Mouse (Mus musculus): ENCODE data around the gene Cdca3.
"Not testable (repeated sequence)": the region's sequence is repeated elsewhere in the genome, so short reads cannot be mapped to it uniquely, and the experiment has no call there.

The Cdca3 gene

DNA sequence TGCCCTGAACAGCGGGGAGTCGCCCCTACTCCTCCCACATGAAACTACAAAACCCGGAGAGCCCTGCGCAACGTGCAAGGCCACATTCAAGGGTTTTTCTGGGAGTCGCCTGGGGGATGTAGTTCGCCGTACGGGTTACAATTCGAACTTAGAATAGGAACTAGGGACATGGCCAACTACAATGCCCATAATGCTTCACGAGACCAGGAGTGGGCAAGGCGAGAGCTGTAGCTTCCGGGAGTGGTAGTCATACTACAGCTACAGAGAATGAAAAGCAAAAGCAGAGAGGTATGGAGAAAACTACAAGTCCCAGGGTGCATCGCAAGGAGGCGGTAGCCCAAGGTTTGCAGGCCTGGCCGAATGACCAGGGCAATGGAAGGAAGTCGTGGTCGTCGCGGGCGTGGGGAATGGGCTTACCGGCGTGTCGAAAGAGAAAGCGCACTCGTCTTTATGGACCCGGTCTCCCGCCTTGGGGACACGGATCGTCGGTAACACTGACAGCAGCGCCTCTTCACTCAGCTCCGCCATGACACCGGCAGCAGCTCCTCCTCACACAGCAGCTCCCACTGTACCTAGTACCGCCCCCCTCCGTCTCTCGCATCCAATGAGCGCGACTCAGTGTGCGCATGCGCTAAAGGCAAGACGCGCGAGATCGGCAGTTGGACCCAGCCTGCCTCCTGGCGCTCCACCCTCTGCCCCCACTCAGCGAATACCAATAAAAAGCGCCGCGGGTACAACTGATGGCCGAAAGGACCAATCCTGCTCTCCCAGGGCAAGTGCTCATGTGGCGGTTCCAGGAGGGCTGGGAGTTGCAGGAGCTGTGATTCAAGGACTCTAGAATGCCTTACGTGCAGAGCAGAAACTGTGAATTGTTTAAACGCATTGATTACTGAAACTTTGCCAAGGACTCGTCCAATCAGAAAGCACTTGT, at the start of gene Cdca3, which contains the start of gene Usp5:
TSS of gene Cdca3 (plus strand) at position 680 of the 931 bp plus-strand sequence.
TSS of gene Usp5 (minus strand) at position 617 of the 931 bp plus-strand sequence.
- DNase-seq (ENCODE audit: low spot score): peak; percentile 99

DNA sequence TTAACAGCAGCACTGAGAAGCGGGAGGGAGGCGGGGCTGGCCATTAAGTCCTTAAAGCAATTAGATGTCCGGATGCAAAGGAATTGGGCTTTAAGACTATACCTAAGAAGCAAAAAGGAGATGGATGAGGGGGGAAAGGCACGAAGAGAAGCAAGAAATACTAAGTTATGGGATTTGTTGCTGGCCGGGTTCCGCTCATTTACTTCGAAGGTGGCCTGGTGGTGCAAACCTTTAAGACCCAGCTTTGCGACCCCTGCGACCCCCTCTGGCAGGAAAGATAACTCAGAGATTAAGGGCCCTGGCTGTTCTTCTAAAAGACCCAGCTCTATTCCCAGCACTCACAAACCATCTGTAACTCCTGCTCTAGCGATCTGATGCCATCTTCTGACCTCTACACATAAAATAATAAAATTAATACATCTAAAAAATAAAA, 49.3 kb upstream of the Cdca3 start:
- no peak for DNase-seq (ENCODE audit: low spot score)

DNA sequence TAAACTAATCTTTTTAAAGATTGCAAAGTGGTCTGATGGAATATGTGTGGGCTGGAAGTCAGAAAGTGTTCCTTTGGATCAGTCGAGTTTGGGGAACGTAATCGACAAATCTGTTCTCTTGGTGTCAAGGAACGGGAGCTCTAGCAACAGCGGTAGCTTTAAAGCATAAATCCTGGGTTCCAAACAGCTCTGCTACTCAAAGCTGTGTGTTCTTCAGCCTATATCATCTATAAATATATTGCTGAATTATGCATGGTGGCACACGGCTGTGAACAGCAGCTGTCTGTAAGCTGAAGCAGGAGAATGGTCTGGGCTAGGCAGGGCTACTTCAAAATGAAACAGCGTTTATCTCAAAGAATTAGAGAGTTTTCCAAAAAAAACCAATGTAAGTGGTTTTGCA, 48.4 kb upstream of the Cdca3 start:
- DNase-seq (ENCODE audit: low spot score): no peak

DNA sequence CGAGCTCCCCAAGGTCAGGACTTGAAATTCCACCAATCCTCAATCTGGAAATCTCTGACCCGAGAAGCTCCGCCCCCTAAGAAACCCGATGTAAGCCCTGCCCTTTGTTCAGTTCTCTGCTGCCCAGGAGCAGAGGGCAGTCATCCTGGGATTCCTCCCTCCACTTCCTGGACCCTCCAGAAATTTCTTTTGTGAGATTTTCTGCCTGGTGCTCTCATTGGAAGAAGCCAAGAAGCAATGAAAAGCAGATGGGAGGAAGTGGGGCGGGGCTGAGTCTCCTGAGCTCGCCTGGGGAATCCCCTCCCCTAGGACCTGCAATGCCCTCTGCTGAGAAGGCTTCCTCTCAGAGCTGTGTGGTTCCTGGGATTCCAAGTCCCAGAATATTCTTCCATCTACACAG, 46.9 kb upstream of the Cdca3 start:
- peak; percentile 67 for DNase-seq (ENCODE audit: low spot score)

DNA sequence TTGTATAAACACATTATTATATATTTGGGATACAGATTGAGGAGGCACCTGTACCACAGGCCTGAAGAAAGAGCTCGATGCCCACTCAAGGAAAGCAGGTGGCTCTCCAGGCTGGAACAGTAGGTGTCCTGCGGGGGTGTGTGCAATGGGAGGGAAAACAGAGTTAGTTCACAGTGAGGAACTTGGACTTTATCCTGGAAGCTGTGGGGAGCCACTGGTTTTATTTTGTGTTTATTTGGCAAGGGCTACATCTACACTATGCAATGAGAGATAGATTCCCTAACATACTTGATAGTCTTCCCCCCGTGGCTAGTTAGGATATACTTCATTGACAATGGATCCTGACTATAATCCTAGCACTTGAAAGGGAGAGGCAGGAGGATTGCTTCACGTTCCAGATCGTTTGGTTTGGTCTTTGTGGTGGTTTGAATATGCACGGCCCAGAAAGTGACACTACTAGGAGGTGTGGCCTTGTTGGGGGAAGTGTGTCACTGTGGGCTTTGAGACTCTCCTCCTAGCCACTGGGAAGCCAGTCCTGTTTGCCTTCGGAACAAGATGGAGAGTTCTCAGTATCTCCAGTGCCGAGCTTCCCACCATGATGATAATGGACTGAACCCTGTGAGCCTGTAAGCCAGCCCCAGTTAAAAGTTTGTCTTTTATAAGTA, 42.5 kb upstream of the Cdca3 start:
- DNase-seq (ENCODE audit: low spot score): no peak

DNA sequence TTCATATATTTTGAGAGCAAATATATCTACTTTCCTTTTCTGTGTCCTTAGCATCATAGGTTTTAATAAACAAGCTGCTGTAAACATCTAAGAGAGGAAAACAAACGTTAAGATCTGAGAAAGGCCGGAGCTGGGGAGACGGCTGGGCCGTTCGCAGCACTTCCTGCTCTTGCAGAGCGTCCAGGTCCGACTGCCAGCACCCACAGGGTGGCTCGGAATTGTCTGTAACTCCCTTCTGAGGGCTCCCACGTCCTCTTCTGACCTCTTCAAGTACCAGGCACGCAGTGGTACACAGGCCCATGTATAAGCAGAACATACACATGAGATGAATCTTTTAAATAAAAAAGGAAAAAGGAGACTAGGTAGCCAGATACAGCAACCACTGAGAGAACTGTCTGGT, 41.6 kb upstream of the Cdca3 start:
- DNase-seq (ENCODE audit: low spot score): no peak

DNA sequence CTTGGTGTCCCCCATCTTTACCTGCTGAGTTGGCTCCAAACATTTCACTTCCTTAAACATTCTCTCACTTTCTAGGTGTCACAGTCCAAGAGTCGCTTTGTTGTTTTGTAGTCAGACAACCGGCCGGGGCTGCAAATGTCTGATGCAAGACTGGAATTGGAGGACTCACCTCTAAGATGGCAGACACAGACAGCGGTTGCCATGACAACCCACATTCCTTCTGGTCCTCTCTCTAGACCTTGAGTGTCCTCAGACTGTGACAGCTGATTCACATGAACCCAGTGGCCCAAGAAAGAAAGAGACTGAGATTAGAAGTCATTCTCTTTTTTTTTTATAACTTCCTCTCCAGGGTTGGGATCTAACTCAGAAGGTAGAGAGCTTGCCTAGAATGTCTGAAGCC, 39.8 kb upstream of the Cdca3 start:
- DNase-seq (ENCODE audit: low spot score): no peak

DNA sequence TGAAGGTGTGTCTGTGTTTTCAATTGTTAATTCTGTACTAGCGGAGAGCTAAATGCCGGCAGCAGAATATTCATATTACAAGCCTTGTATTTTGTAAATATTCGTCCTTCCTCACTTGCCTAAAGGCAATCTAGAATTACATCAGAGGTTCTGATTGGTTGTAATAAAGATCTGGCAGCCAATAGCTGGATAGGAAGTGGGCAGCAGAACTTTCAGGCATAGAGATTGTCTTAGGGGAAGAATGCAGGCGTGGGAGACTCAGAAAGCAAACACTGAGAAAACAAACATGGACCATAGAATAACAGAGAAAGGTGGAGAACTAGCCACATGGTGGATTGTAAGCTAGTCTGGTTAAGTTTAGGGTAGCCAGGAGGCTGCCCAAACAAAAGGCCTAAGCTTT, 39.2 kb upstream of the Cdca3 start:
- DNase-seq (ENCODE audit: low spot score): no peak

DNA sequence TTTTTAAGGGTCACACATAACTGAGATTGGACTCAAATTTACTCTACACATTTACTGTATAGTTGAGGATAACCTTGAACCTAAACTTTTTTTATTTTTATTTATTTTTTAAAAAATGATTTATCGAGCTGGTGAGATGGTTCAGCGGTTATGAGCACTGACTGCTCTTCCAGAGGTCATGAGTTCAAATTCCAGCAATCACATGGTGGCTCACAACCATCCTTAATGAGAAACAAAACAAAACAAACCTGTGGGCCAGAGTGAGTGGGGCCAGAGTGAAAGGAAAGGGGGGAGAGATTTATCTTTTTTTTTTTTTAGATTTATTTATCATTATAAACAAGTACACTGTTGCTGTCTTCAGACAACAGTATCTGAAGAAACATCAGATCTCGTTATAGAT, 37.4 kb upstream of the Cdca3 start:
- DNase-seq (ENCODE audit: low spot score): no peak

DNA sequence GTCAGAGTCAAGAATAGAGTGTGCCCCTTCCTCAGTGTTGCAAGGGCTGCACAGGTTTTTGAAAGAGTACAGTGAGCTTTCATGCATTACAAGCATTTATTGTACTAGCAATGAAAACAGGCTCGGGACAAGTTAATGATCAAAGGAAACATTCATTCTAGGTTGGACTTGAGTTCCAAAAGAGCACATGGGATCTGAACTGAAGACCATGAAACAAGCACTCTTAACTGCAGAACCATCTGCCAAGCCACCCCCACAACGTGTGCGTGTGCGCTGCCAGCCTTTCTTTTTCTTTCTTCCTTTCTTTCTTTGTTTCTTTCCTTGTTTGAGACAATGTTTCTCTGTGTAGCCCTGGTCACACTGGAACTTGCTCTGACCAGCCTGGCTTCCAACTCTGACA, 33.6 kb upstream of the Cdca3 start:
- no peak for DNase-seq (ENCODE audit: low spot score)

DNA sequence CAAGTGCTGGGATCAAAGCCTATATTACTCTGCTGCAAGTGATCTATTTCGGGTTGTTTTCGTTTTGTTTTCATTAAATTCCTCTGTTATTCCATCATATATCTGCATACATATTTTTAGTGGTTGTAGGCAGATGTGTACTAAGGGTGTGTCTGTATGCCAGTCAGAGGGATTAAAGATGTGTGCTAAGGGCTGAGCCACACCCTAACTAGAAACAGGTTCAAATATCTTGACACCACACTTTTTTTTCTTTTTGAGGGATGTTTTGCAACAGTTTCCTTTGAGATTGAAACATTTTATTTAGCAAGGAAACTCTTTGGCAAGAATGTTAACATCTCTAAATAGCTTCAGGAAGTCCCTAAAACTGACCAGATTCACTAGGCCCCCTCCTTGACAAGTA, 33.1 kb upstream of the Cdca3 start:
- no peak for DNase-seq (ENCODE audit: low spot score)

DNA sequence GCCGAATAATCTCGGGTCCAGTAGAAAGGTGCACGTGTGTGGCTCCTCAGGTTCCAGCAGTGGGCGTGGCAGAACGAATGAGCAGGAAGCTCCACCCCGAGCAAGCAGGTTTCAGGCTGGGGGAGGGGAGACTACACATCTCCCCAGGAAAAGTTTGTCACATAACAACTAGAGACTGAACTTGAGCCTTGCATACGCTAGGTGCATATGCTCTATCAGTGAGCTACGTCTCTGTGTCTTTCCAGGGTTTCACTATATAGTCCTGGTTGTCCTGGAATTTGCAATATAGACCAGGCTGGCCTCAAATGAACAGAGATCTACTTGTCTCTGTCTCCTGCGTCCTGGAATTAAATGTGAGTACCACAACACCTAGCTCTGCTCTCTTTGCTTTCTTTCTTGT, 26.9 kb upstream of the Cdca3 start:
- DNase-seq (ENCODE audit: low spot score): not testable (repeated sequence)

DNA sequence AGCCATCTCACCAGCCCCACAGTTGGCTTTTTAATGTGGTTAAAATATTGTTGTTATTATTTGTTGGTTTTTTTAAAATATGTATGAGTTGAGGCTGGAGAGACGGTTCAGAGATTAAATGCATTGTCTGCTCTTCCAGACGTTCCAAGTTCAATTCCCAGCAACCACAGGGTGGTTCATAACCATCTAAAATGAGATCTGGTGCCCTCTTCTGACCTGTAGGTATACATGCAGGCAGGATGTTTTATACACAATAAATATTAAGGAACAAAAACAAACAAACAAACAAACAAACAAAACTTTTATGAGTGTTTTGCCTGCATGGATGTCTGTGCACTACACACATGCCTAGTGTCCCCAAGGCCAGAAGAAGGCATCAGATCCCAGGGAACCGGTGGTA, 26.3 kb upstream of the Cdca3 start:
- no peak for DNase-seq (ENCODE audit: low spot score)

DNA sequence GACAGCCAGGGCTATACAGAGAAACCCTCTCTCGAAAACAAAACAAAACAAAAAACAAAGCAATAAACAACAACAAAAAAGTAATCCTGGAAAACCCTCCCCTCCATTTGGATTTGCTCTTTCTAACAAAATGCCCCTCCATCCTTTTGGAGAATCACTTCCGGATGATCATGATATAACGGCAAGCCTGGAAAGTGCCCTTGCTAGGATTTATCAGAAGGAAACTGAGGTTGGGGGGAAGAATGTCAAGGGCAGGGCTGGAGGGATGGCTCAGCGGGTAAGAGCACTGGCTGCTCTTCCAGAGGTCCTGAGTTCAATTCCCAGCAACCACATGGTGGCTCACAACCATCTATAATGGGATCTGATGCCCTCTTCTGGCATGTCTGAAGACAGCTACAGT, 25.7 kb upstream of the Cdca3 start:
- not testable (repeated sequence) for DNase-seq (ENCODE audit: low spot score)

DNA sequence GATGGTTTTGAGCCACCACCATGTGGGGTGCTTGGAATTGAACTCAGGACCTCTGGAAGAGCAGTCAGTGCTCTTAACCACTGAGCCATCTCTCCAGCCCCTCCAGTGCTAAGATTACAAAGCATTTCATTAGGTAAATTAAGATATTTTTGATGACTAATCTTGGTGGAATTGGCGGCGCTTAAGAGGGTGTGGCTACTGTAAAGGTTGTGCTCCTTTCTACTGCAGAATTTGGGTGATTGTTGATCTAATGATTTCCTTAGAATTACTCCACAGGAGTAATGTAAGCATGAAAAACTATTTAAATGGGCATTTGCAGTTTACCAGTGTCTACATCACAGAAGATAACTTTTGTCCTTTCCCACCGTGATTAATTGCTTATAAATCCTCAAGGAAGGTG, 25.0 kb upstream of the Cdca3 start:
- peak; percentile 49 for DNase-seq (ENCODE audit: low spot score)

DNA sequence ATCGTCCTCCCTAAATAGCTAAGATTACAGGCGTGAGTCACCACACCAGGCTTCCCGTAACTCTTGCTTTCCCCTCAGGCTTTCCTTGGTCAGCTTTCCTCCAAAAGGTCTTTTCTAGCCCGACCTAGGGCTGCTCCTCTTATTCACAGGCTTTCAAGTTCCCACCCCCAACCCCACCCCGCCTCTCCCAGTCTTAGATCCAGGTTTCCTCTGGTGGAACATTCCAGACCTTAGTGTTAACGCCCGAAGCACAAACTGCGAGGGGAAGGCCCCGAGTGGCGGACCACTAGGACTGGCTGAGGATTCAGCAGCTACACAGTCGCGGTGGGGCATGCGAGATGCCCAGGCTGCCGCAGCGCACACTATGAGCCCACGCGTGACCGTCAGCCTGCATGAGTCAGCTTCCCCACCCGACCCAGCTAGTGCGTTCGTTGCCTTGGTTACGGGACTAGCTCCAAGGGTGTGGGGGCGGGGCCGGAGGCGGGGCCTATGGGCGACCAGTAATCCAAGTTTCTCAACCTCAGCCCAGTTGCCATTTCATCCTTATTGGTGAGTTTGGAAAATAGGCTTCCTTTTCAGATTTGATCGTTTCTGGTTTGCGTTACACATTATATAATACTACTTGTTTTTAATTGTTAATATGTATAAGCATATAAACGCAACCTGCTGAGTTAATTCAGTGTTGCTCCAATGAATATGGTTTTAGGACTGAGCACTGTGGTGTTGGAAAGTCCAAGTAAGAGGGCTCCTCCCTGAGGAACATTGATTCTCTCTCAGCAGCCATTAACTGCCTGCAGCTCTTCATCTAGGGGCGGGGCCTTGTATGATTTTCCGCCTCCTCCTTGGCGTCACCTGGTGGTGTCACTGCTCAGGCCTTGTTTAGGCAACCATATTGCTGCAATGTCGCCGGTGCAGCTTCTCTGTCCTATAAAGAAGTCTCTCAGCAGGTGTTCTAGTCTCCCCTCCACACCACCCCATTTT, 23.7 kb upstream of the Cdca3 start:
- peak; percentile 96 for DNase-seq (ENCODE audit: low spot score)

DNA sequence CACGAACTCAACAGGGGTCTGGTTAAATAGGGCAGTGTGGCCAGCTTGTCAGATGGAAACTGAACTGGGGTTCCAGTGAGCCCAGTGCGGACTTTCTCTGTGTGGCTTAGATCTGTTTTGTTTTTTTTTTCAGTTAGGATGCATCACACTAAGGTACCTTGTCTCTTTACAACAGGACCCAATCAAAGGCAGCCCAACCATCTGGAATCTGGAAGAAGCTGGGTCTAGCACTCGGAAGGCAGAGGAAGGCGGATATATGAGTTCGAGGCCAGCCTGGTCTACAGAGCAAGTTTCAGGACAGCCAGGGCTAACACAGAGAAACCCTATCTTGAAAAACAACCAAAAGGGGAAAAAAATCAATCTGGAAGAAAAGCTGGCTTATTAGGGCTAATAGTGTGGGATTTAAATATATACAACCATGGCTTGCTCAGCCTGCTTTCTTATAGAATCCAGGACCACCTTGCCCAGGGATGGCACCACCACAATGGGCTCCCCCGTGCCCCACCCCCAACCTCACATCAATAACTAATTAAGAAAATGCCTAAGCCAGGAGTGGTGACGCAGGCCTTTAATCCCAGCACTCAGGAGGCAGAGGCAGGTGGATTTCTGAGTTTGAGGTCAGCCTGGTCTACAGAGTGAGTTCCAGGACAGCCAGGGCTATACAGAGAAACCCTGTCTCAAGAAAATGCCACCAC, 22.8 kb upstream of the Cdca3 start:
- DNase-seq (ENCODE audit: low spot score): no peak

DNA sequence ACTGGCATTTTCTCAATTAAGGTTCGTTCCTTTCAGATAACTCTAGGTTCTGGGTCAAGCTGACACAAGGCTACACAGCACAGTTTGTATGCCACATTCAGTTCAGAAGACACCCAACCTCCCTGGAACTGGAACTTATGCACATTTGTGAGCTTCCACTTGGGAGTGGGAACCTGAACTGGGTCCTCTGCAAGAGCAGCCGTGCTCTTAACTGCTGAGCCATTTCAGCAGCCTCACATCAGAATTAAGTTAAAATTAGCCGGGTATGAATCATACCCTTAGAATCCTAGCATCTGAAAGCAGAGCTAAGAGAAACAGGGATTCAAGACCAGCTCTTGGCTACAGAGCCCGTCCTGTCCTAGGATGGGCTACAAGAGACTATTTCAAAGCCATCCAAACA, 22.0 kb upstream of the Cdca3 start:
- DNase-seq (ENCODE audit: low spot score): peak; percentile 59

DNA sequence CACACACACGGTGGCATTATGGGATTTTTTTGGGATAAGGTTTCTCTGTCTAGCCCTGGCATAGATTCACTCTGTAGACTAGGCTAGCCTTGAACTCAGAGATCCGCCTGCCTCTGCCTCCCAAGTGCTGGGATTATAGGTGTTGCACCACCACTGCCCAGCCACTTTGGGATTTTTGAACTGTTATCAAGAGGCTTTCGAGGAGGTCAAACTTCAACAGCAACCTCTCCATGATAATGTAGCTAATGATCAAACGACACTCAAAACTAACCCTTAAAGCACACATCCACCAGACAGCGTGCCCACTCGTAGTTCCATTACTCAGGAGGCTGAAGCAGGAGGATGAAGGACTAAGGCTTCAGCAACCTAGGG, 21.4 kb upstream of the Cdca3 start:
- no peak for DNase-seq (ENCODE audit: low spot score)

DNA sequence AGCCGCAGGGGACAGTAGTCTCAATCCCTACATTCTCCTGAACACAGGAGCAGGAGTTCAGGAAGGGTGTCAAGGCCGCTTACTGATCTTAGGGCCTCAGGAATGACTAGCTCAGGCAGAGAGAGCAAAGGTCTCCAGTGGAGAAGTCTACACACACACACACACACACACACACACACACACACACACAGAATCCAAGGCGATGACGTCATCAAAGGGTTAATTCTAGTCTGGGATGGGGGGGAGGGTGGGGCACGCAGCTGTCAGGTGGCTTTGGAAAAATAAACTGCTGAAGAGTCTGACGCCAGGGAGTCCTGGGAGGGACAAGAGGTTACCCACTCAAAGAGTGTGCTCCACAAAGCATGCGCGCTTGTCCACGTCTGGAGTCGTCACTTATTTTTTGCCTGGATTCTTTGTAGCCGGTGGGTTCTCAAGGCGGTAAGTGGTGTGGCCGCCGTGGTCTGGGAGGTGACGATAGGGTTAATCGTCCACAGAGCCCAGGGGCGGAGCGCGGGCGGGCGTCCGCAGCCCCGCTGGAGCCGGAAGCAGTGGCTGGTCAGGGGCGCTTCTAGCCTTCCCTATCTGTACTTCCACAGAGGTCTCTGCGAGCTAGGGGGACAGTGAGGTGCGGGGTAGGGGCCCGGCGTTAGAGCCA, 20.9 kb upstream of the Cdca3 start, which contains the start of gene Spsb2:
TSS of gene Spsb2 (plus strand) at position 304 of the 655 bp plus-strand sequence.
- DNase-seq (ENCODE audit: low spot score): peak; percentile 77
